Mouse (Mus musculus) 3T3-L1 (cell line): ENCODE measurements around the gene Ssbp4.
A peak's percentile ranks its signal among the peaks of the same experiment; 100 is the strongest.

Source experiments
- DNase-seq: peaks from one replicate; pipeline ENCODE4 v3.0.0-alpha.2; 2015; ENCODE audit warnings: low read depth, low spot score

Gene Ssbp4

DNA sequence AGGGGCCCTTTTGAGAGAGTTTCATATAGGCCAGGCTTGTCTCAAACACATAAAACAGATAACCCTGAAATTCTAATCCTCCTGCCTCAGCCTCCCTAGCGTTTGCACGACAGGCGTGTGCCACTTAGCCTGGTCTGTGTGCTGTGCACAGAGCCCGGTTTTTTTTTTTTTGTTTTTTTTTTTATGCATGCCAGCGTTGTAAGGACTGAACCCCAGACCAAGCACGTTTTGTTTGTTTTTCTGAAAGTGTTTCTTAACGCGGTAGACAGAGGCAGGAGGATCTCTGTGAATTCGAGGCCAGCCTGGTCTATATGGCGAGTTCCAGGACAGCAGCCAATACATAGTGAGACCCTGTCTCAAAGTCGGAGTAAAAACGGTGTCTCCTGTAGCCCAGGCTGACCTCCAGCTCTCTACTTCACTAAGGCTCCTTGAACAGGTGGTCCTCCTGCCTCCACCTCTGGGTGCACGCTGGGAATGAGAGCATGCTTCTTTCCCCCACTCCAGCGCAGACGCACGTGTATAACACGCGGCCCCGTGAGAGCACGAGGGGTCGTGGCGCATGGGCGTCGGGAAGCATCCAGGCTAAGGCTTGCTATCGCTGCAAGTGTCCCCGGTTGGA is at the start of gene Ssbp4:
TSS of gene Ssbp4 (minus strand) at position 124 of the 619 bp plus-strand sequence.
- peak; percentile 55 for DNase-seq

DNA sequence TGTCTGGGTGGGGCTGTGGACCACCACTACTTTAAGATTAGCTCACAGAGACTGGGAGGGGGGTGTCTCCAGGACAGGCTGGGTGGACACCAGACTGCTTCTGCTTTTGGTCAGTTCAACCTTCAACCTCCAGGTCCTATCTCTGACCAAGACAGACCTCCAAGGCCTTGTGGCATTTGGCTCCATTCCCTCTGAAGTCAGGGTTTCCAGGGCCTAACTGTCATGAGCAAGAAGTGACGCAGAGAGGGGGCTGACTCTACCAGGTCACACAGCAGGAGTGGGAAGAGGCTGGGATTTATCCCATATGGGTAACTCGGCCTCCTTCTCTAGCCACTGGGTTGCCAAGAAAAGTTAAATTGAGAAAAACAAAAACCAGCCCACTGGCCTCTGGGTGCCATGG is 49.1 kb upstream of the Ssbp4 start:
- no peak for DNase-seq

DNA sequence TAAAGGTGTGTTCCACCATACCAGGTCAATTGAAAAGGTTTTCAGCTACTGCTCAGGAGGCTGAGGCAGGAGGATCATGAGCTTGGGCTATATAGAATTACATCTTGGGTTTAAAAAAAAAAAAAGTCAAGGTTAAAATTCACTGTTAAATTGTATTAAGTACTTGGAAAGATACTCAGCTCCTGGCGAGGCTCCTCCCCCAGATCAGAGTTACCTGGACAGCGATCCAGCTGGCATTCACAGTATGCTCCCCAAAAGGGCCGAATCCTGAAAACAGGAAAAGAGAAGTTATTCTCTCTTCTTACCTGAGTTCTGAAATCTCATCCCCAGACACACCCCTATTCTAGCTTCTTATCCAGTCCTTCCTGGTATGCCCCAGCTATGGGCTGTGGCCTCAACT is 48.5 kb upstream of the Ssbp4 start:
- DNase-seq = no peak

DNA sequence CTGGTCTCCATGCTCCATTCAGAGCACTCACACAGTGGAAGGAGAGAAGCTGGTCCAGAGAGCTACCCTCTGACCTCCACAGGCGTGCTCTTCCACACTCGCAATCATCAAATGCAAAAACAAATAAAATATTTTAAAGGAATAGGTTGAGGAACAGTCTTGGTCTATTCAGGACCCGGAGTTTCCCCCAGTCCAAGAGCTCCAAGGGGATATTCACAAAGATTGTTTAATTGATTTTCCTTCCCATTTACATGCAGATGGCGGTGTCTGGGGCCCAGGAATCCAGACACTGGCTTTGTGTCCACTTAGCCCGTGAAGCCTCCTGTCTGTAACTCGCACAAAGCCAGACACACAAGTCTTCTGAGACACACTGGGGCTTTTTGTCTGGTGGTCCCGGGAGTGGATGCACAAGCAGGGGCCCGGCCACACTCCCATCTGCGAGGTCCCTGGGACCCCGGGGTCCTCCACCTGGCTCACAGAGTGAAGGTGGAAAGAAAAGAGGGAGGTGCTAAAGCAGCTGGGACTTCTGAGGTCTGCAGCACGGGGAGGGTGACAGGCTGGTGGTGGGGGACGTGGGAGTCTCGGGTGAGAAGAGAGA is 47.6 kb upstream of the Ssbp4 start:
- no peak for DNase-seq

DNA sequence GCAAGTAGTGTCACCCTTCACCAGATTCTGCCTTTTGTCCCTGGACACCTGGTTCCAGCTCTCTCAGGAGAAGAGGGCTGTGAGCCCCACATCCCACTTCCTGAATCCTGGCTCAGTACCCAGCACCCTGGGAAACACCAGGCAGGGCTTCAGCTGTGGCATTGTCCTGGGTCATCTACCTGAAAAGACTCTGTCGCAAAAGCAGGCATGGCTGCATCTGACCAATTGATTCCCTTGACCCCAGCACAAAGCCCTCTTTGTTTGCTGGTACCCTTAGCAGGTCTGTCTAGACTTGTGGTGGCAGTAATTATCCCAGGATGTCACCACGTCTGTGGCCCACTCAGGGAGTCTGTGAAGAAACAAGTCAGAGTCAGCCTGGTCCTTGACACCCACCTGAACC is 46.8 kb upstream of the Ssbp4 start:
- no peak for DNase-seq

DNA sequence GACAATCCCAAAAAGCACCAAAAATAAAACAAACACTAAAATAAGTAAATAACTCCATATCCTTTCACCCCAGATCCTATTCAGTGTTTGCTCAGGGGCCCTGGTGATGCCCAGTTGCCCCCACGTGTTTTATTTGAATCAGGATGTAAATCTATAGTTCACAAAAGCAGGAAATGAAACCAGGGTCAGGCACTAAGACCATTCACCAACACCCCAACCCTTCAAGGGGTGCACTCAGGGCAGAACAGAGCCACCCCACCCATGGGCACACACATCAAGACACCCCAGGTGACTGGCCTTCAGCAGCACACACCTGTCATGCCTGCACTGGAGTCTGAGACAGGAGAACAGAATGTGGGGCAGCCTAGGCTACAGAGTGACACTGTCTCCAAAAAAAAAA is 45.4 kb upstream of the Ssbp4 start:
- no peak for DNase-seq

DNA sequence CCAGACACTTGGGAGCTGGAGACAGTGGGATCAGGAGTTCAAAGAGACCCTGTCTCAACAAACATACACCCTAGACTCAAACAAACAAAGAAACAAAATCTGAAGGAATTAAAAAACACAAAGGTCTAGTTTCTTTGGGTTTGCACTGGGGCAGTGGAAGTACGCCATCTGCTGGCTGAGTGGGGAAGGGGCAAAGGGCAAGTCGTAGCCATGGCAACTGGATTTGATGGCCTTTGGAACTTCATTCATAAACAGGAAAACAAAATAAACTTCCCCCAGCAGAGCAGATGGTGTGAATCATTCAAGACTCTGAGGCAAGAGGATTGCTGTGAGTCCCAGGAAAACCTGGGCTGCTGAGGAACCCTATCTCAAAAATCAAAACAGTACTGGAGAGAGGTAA is 44.6 kb upstream of the Ssbp4 start:
- peak; percentile 85 for DNase-seq

DNA sequence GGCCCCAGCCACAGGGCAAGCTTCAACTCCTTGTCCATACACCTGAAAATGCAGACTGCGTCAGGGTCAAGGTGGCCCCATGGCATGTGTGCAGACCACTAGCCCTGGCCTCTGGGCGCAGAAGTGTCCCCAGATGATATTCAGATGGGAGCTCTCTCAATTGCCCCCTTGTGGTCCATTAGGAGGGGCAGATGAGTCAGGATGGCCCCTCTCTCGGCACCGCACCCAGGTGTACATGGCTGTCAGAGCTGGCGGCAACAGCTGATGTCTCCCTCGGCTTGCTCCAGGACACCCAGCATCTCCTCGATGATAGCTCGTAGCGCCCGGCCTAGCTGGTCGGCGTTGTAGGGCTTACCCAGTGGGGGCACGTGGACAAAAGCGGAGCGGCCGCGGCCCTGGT is 41.7 kb upstream of the Ssbp4 start:
- no peak for DNase-seq

DNA sequence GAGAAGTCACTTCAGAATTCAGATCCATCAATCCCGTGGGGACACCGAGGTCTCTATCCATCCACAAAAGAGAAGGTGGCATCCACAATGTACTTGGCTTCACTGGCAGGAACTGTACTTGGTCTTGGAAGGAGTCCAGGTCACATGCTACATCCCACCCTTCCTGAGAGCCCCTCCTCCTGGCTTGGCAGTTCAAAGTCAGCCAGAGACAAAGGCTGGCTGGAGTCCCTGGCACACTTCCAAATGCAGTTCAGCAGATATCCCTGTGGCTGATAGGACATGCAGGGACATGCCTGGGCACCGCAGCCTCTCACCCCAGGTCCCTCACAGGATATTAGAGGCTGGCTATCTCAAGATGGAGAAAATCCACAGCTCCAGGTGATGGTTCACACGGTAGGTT is 40.7 kb upstream of the Ssbp4 start:
- peak; percentile 91 for DNase-seq

DNA sequence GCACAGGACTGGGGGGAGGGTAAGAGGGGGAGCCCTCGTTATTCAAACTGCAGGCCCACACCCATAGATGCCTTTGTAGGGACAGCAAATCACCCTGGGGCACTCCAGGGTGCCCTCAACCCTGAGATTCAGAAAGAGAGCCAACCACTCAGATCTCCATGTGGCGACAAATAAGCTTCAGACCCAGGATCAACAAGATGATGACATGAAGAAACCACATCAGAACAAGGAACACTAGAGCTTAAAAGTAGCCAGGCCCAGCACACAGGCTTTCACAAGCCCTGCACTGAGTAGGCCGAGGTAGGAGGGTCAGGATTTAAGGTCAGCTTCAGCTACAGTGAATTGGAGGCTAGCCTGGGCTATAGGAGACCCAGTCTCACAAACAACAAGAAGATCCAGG is 40.2 kb upstream of the Ssbp4 start:
- peak; percentile 65 for DNase-seq

DNA sequence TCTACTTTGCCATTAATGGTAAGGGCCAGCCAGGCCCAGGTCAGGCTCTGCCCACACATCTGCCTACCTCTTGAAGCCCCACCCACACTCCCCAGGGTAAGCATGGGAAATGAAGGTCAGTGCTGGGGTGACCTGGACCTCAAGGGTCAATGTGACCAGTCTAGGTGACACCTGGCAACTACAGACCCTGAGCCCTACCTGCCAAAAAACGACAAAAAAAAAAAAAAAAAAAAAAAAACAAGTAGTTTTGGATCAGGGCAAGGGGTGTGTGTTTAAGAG is 39.4 kb upstream of the Ssbp4 start:
- DNase-seq = no peak

DNA sequence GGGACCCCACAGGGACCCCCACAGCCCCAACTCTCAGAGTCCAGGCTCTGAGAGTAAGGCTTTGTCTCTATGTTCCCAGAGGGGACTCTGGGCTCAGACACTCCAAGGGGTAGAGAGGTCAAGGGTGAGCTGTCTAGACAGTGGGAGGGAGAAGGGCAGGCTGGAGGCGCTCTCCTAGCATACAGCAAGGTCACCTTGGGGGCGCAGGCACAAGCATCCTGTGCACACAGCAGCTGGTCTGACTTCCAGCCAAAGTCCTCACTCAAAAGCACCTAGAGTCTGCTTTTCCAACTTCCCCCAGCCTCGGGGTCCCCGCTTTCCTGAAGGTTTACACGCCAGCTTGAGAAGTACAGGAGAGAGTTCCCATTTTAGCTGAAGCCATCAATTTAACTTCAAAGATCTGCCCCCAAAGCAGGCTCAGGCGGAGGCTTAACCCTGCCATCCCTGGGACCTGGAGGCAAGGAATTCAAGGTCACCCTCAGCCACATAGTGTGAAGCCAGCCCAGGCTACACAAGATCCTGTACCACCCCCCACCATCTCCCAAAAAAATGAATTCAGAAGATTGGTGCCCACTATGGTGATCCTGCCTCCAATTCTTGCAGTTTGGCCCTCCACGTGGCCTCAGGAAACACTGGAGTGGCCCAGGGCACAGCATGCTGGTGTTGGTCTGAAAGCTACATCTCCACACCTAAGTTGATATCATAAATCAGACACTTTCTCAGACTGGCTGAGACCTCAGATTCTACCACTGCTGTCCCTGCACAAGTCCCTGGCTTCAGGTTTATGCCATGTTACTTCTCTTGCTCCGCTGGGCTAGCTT is 38.9 kb upstream of the Ssbp4 start:
- DNase-seq = no peak

DNA sequence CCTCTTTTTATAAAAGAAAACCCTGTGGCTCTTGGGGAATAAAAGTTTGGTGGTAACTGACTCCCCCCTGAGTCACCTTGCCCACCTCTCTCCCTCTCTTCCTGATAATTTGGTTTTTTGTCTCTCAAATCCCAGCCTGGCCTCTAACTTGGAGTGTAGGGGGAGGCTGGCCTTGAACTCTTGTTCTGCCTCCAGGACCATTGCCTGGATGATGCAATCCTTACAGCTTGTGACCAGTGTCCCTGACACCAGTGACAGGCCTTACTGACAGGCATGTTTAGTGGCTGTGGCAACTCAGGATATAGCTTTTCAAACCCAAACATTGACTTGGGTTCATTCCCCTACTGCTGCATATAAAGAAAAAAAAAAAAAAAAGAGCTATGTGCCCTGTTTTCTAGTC is 38.1 kb upstream of the Ssbp4 start:
- no peak for DNase-seq

DNA sequence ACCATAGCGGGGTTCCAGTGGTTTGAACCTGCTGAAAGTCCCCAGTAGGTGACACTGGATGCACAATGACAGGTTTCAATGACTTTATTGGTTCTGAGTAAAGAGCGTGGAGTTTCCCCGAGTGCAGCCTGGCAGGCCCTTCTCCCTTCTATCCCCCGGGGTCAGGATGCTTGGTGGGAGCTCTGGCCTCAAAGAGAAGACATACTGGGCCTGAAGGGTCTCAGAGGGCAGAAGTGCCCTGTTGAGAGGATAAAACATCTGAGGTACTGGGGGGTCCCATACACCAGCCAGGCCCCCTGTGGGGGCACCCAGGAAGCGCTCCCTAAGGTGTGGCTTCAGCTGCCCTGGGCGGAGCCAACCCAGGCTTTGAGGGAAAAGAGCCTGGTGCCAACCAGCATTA is 37.7 kb upstream of the Ssbp4 start:
- no peak for DNase-seq

DNA sequence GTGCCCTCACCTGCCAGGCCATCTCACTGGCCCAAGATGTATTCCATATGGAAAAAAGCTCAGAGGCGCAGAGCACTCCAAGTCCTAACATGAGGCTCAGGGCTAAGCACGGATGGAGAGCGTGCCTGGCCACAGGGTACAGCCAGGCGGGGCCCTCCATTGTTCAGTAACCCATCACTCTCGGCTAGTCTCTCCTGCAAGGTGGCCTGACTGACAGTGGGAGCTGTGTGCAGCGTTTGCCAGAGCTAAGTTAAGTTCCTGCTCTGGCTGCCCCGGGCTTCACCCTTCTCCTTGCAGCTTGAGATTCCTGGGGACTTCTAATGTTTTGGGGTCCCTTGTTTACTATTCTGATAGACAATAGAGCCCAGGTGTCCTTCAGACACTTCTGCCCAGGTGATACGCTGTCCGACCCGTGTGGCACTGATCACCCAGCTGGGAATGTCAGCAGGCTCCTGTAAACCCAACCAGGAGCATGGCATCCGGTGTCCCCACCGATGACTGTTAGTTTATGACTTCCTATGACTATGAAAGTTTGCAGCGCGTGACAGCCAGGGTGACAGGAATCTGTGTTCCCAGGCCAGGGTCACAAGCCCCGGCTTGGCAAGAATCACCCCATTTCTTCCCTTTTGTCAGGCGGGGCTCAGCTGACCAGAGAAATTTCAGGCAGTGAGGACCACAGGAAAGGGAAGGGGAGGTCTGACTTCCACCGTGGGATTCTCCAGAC is 37.0 kb upstream of the Ssbp4 start:
- DNase-seq = no peak

DNA sequence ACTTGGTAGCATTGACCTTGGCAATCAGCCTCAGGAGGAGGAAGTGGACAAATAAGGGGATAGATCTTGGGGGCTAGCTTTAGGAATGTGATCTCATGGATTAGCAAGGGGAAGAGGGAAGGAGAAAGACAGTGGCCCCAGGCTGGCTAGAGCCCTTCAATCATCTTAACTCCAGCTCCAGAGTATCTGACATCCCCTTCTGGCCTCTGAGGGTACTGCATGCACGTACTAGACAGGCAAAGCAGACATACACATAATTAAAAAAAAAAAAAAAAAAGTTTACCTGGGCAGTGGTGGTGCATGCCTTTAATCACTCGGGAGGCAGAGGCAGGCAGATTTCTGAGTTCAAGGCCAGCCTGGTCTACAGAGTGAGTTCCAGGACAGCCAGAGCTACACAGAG is 35.4 kb upstream of the Ssbp4 start:
- no peak for DNase-seq

DNA sequence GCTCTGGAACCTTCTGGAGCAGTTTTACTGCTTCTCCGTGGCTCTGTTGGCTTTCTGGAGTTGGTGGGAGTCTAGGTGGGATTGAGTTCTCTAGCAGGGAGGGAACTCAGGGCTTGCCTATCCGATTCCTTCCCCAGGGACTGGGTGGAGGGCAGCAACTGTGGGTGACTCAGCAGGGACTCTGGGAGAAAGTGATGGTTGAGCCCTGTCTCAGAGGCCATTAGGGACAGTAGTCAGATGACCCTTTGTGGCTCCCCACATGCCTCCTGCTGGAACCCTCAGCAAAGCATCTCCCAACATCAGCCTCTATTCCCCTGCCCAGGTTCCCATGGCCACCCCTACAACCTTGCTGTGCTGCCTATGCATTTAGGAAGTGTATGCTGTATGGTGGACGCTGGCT is 34.3 kb upstream of the Ssbp4 start:
- peak; percentile 79 for DNase-seq

DNA sequence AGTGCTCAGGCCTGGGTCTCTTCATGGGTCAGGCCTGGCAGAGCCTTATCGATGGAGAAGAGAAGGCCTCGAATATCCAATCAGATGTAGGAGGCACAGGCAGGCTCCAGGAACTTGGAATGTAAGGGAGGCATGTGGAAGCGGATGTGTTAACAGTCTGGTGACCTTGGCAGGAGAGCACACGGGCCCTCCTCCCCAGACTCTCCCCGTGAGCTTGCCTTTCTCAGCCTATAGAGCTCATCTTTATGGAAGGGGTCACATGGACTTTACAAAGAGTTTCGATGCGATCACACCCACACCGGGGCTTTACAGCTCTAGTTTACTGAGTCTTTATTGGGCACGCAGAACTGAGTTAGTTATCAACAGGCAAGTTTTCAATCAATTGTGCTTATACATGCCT is 30.1 kb upstream of the Ssbp4 start:
- DNase-seq = no peak

DNA sequence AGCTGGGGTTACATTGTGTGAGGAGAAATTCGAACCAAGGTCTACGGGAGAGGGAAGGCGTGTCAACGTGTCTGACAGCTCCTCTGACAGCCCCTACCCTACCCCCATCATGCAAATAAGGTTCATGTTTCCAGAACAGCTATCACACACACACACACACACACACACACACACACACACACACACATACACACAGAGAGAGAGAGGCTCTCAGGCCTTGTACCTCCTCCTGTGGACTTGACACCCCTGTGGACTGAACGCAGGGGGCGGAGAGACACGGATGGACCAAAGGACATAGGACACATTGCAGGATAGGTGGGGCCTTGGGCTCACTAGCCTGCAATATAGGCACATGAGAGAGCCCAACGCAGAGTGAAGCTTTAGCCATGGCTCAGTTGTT is 28.2 kb upstream of the Ssbp4 start:
- DNase-seq = no peak

DNA sequence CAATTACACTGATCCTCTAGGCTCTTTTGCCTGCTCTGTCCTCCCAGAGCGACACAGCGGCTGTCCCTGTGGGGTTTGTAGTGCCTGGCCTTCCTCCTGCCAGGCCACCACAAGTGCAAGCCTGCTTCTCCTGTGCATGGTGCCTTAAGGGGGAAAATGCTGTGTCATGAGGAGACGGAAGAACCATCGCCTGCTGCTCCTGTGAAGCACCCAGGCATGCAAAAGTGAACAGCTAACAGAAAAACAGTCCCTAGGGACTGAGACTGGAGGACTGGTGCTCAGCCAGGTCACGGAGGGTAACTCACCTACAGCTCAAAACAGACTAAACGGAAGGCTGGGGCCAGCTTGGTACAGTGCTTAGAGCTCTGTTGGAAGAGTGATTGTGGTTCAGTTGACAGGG is 26.9 kb upstream of the Ssbp4 start:
- no peak for DNase-seq

DNA sequence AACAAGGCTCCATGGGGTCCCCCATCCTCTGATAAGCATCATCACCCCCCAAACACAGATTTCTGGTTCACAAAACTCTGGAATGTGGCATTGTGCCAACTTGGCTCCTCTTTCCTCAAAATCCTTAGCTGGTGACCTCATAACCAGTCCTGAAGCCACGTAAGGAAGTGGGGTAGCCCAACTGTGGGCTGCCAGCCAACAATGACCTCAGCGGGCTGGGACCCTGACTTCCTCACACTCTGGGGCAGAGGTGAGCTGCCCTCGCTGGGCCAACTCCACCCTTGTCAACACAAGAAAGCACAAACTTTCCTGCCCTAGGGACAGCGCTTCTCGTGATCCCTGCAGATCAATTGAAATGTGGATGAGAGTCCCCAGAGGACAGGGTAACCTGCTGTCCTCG is 25.4 kb upstream of the Ssbp4 start:
- peak; percentile 84 for DNase-seq

DNA sequence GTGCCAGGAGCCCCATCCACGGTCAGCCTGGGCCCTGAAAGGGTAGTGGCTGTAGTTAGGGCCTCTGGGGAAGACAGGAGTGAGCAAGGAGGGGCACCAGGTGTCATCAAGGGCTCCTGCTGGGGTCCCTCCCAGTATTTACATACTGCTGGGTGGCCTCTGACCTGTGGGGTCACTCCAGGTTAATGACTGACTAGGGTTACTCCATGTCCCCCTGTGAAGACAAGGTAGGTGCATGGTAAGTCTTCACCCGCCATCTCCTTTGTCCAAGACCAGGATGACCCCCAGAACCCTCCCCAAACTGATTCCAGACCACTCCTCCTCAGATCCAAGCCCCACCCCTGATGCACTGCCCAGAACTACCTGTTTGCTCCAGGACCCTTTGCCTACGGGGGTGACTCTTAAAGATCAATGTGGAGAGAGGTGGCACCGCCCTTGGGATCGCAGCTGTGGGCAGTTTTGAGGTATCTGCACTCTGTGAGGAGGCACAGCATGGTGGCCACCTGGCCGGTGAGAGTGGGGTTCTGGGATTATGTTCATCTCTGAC is 23.7 kb upstream of the Ssbp4 start, which contains the start of gene Gdf15:
TSS of gene Gdf15 (minus strand) at position 111 of the 547 bp plus-strand sequence.
- no peak for DNase-seq
